Mouse (Mus musculus) ES-CJ7 (cell line): ENCODE data around the gene Psme3.

Experiments
- DNase-seq: peaks from one replicate; pipeline ENCODE4 v3.0.0; 2011; ENCODE audit warnings: low read depth, low spot score

Gene Psme3

GRCm38 (mm10) chr11:101315665-101316500 is at the start of gene Psme3:
TSS of gene Psme3 (plus strand) at chr11:101316213.
- peak; percentile 92 for DNase-seq

- DNase-seq: no peak
These were observed 46.4 kb upstream of the Psme3 start for GRCm38 (mm10) chr11:101269577-101270116.

DNA sequence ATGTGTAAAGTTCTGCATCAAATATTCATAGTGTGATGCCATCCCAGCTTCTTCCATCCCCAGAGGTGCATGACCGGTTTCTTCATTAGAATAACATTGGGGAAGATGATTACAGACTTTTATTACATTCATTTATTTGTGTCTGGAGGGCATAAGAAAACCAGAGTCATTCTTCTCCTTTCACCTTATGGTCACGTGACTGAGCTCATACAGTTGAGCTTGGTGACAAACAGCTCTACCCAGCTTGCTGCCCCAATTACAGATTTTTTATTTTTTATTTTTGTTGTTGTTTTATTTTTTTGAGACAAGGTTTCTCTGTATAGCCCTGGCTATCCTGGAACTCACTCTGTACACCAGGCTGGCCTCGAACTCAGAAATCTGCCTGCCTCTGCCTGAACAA is 43.6 kb upstream of the Psme3 start:
- DNase-seq: no peak

GRCm38 (mm10) chr11:101275309-101275708 is 40.7 kb upstream of the Psme3 start:
- no peak for DNase-seq

DNA sequence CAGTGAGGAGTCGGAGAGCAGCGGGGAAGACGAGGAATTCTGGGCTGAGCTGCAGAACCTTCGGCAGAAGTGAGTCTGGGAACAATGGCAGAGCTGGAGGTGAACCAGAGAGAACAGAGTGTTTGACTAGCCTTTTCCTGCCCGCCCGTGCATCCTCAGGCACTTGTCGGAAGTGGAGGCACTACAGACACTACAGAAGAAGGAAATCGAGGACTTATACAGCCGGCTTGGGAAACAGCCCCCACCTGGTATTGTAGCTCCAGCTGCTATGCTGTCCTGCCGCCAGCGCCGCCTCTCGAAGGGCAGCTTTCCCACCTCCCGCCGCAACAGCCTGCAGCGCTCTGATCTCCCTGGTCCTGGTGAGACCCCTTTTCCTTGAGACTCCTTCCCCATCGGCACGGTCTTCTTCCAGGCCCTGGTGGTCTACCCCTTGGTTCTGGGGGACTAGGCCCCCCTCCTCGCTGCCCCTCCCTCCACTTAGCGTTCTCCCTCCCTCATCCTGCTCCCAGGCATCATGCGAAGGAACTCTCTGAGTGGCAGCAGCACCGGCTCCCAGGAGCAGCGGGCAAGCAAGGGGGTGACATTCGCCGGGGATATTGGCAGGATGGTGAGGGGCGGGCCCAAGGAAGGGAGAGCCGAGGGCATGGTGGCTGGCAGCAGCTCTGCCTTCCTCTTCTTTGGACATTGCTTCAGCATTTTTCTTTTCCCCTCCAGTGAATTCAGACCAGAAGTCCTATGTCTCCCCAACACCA is 39.5 kb upstream of the Psme3 start:
- DNase-seq: no peak

DNA sequence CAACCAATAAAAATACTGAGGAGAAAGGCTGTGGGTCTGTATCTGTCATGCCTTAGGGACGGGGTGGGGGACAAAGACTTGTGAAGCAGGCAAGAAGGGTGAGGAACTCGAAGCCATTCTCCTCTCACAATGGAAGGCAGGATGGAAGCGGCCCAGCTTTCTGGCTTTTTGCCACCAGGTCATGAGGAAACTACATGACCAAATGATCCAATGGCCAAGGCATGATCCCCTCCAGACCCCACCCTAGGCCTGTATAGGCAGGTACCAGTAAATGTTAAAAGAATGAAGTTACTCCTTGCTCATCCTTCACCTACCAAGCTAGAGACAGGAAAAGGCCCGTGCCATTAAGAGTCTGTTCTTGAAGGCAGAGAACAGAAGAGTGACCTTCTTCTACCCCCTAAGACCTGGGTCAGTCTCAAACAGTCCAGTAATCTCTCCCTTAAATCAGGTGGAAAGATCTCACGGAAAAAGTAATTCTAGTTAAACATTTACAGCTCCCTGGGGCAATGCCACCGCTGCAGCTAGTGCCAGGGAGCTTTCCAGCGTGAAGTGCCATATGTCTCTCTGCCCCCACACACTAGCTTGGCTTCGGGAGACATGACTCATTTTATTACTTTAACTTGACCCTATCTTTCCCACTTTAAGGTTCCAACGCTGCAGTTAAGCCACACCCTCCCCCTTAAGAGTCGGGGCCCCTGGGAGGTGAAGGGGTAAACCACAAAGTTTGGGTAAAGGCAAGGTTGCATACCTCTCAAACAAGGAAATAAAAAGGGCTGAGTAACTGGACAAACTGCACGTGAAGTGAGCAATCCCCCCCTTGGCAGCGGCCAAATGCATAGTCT is 38.4 kb upstream of the Psme3 start:
- no peak for DNase-seq

DNA sequence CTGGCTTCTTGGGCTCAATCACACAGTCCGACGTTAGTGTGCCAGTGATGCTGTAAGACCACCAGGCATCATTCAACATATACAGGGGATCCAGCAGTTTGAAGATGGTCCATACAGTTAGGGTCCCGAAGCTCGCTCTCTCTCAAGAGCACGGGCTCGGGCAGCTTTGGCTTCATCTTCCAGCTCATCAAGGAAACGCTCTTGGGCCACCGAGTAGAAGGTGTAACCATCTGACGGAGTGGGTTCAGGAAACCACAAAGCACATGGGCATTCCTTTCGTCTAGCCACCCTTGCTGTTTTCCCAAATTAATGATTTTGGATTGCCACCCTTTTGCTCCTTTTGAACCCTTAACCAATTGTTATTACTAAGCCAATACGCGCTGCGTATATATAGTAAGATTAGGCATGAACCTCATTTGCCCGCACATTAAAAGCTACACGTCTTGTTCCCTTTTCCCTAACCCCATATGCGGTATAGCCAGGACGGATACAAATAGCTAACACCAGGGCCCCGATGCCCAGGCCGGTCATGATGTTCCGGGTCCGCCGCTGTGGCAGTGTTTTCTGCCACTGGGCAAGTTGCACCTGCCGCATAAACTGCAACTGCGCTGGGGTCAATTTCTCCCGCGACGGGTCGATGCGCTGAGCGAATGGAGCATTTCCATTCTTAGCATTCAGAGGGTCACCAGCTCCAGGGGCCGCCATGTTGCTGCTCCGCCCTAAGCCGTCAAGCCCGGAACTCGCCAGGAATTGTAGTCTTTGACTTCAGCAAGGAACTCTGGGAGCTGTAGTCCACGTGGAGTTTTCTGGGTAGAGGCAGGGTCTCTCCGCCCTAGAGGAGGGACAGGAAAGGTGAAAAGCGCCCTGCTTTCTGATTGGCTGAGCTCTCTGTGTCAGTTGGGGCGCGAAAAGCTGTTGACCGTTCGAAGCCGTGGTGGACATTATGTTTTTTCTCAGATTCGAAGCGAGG is 37.5 kb upstream of the Psme3 start, which contains the start of the genes Cntd1 and Coa3:
Gene Cntd1, plus strand, starts transcription at position 790 of the 970 bp plus-strand sequence.
Gene Coa3, minus strand, starts transcription at position 892 of the 970 bp plus-strand sequence.
- DNase-seq: peak; percentile 96

DNA sequence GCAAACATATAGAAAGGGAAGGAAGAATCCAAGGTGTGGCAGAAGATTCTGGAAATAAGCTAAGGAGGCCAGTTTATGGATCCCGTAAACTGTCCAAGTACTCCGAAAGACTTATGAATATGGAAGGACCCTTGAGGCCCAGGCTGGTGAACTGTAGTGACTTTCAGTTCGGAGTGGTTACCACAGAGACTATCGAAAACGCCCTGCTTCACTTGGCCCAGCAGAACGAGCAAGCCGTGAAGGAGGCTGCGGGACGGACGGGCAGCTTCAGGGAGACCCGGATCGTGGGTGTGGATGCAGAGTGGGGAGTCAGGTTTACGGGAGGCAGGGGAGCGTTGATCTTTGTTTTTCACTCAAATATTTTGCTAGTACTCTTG is 36.8 kb upstream of the Psme3 start:
- no peak for DNase-seq

DNA sequence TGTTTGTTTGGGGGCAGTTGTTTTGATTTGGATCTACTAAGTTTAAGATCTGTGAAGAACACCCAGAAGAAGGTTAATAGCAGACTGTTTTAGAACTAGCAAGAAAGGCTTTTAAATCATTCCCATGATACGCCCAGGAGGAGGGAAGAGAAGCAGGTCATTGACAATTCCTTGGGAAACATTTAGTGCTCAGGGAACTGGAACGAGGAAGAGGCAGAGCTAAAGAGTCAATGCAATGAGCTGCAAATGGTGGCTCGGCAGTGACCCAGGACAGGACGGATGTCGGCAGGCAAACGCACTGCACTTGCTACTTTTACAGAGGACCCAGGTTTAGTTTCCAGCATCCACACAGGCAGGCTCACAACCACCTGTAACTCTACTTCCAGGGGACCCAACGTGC is 35.2 kb upstream of the Psme3 start:
- DNase-seq: no peak

- no peak for DNase-seq
These were observed 33.1 kb upstream of the Psme3 start for GRCm38 (mm10) chr11:101282896-101283295.

DNA sequence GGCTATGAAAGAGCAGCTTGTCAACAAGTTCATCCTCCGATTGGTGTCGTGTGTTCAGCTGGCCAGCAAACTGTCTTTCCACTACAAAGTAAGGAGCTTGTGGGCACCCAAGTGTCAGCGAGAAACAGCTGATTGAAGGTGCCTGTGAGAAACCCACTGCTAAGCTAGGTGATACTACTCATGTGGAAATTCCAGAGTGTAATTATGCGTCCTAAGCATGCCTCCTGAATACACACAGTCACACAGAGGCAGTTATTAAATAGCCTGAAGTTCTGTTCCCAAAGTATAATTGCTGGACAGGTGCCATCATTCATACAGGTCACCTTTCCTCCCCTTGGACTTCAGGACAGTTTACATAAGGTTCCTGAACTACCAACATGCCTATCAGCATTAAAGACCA is 32.2 kb upstream of the Psme3 start:
- no peak for DNase-seq

DNA sequence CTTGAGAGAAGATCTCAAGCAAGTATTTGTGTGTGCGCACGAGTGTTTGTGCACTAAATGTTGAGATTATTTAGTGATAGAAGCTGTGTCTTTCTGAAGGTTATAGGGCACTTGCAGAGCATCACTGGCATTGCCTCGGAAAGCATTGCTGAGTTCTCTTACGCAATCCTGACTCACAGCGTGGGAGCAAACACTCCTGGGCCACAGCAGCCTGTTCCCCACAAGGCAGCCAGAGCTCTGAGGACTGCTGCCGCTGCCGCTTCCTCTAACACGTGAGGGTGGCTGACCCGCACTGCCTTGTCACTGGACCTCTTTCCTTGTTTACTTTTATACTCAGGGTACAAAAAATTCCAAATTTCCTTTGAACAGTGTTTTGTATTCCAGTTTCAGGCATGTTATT is 28.7 kb upstream of the Psme3 start:
- DNase-seq: no peak

DNA sequence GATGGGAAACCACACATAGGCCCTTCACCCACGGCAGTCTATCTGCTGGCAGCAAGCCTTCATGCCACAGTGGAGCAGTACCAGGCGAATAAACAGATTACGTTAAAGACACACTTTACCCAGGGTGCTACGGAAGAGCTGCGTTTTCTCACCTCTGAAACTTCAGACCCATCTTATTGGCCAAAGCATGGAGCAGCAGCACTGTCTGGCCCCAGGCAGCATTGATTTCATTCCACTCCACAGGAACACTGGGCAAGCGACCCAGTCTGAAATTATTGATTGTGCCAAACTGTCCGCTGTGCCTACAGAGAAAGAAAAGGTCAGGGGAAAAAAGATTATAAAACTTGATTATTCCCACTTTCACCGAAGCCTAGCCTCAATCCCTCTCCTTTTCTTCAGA is 24.8 kb upstream of the Psme3 start:
- DNase-seq: no peak

- no peak for DNase-seq
These were observed 20.8 kb upstream of the Psme3 start for GRCm38 (mm10) chr11:101295191-101295590.

- peak; percentile 53 for DNase-seq
These were observed 15.1 kb upstream of the Psme3 start for GRCm38 (mm10) chr11:101300881-101301280.

DNA sequence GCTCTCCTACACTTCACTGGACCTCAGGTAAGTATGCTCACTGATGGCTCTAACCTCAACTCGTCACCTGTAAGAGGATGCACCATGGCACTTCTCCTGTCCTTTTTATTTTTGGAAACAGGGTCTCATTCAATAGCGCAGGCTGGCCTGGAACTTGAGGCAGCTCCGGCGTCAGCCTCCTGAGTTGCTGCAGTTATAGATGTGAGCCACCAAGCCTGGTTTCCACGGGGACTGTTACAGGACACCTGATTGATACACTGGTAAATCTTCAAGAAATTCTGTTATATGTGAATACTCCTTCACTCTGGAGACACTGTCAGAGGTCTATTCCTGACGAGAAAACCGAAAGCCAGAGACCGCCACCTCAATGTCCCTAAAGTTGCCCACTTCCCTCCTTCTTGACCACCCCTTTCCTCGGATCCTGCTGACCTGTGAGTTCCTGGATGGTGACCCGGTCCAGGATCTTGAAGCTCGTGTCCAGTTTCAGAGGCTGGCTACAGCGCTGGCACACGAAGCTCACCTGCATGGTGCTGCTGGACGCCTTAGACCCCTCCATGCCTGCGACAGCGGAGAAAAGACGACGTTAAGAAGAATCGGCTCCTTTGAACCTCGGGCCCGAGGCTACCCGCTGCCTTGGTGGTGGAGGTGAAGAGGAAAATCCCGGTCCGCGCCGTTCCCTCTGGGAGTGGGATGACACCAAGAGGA is 14.6 kb upstream of the Psme3 start:
- no peak for DNase-seq

DNA sequence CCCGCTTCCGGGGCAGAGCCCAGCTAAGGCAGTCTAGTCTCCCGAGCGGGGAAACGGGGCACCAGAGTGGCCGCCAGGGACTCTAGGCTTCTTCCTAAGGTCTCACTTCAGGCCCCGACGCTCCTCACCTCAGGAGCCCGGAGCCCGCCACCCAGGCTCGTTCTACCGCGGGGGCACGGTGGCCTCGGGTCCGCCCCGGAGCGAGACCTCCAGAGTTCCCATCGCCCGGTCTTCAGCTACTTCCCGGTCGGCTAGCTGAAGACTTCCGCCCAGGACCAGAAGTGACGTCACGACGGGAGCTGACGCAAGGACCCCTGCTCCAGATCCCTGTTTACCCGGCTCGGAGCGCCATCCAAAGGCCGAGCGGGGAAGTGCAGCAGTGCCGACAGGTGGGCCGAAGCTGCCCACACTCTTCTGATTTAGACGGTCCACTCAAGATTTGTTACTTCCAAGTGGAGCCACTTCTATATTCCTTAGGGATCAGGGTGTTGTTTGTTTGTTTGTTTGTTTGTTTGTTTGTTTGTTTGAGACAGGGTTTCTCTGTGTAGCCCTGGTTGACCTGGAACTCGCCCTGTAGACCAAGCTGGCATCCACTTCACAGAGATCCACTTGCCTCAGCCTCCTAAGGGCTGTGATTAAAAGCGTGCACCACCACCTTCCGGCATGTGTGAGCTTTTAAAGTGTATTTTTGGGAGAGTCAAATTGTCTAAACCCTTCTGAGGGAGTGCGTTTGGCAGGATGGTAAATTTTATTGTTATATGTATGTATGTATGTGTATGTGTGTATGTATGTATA is 13.8 kb upstream of the Psme3 start, which contains the start of gene Becn1:
Gene Becn1, minus strand, starts transcription at position 283 of the 795 bp plus-strand sequence.
- DNase-seq: peak; percentile 96

- DNase-seq: peak; percentile 84
These were observed 8.3 kb upstream of the Psme3 start for GRCm38 (mm10) chr11:101307744-101308143.

DNA sequence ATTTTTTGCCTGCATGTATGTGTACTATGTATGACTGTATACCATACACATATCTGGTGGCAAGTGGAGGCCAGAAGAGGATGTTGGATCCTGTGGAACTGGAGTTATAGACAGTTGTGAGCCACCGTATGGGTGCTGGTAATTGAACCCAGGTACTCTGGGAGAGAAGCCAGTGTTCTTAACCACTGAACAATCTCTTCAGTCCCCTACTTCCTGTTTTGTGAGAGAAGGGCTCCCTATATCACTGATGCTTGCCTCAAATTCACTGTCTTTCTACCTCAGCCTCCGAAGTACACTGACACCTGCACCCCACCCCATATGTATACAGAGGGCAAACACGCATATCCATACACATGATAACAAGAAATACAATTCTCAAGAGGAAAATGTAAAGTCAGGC is 4.9 kb upstream of the Psme3 start:
- DNase-seq: no peak
